Mouse (Mus musculus) hindbrain, embryonic 10.5 days (tissue): ENCODE measurements around the gene Alkal2. TPM values are rescaled to one million over a fixed set of nuclear protein-coding genes. Genes with fewer than 3 reads are reported as not detected.

Experiments used
- DNase-seq: peaks from one replicate; pipeline ENCODE4 v3.0.0-alpha.2; 2017; ENCODE audit warnings: low spot score
- H3K27ac ChIP-seq: fragments of 300-500 bp; sonication (generic); 2 replicates; pipeline ENCODE4 v1.5.1; 2016; ENCODE audit warnings: mild to moderate bottlenecking, moderate library complexity
- H3K27me3 ChIP-seq: fragments of 300-500 bp; sonication (generic); 2 replicates; pipeline ENCODE4 v1.6.1; 2016; ENCODE audit warnings: mild to moderate bottlenecking; ENCODE audit not compliant: poor library complexity, insufficient read depth, severe bottlenecking
- H3K36me3 ChIP-seq: fragments of 300-500 bp; sonication (generic); 2 replicates; pipeline ENCODE4 v1.6.1; 2016; ENCODE audit warnings: mild to moderate bottlenecking, moderate library complexity
- H3K4me1 ChIP-seq: fragments of 300-500 bp; sonication (generic); replicated peaks from 2 replicates; pipeline ENCODE4 v1.6.1; 2016; ENCODE audit warnings: mild to moderate bottlenecking
- H3K4me3 ChIP-seq: fragments of 300-500 bp; sonication (generic); 2 replicates; pipeline ENCODE4 v1.5.1; 2016; ENCODE audit warnings: mild to moderate bottlenecking, moderate library complexity
- H3K9me3 ChIP-seq: fragments of 300-500 bp; sonication (generic); 2 replicates; pipeline ENCODE4 v1.6.1; 2016; ENCODE audit warnings: mild to moderate bottlenecking, moderate library complexity
- WGBS: fragments of 180-500 bp; shearing (Covaris S2); methylation state at CpG from one replicate; pipeline ENCODE4 v1.1.7; 2016; 5-methylcytosine and 5-hydroxymethylcytosine counted together
- polyA plus RNA-seq: library from polyadenylated mRNA; unstranded; fragments of >200 nt; fragmentation: Nextera tagmentation; extraction: Ambion mirVana; gene quantifications from 2 replicates; pipeline ENCODE4 v1.2.1, GENCODE M21; 2016

Alkal2 gene
- 1.2 and 2.0 TPM in 2 replicates for polyA plus RNA-seq

DNA sequence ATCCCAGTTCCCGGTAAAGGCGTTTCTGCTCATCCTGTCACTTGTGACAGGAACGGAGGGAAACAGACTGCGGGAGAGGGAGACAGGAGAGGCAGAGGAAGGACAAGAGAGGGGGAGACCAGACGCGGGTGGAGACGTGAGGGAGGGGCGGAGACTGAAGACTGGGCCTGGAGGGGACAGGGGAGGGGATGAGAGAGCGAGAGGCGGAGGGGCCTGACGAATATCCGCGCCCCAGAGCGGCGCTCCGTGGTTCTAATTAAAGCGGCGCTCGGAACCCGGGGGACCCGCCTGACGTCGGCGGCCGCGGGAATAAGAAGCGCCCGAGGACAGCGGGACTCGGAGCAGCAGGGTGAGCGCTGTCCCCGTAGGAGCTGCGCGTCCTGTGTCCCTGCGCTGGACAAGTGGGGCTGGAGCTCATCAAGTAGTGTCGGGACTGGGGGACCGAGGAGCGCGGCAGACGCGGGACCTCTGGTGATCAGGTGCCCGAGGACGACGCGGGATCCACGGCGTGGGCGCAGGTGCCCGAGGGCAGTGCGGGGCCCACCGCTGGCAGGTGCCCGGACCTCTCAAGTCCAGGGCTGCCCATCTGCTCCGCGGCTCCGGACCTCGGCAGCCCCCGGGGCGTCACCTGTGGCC lies at the start of gene Alkal2:
Alkal2 (plus strand) TSS at position 337 of the 636 bp plus-strand sequence.
- DNase-seq = peak; percentile 47
- peak within 1 kb of the TSS; percentile 5; the same call in 1 of the 2 replicates for H3K27ac ChIP-seq
- no peaks in the 10 kb centered on the region for H3K9me3 ChIP-seq
- H3K4me1 ChIP-seq = peaks cover 14% of the 10 kb centered on the region
- under 1% methylated on average over 58 of the region's 58 CpGs for WGBS
- peak within 1 kb of the TSS; percentile 61 for H3K4me3 ChIP-seq
- H3K36me3 ChIP-seq = no peaks in the 10 kb centered on the region
- H3K27me3 ChIP-seq = peaks cover 63% of the 10 kb centered on the region

DNA sequence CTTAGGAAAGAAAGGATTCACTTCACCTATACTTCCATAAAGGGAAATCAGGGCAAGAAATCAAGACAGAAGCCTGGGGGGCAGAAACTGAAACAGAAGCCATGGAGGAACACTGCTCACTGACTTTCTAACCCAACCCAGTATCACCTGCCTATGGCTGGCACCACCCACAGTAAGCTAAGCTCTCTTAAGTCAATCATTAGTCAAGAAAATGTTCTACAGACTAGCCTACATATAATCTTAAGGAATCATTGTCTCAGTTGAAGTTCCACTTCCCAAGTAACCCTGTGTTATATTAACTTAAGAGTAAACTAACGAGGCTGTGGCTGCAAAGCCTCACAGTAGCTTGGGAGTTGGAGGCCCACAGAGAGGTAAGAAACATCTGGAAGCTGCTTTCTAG lies 35.6 kb upstream of the Alkal2 start:
- Histone ChIP-seq H3K27me3 (no peaks in the 10 kb centered on the region), H3K27ac (no peak overlapping the region), H3K4me3 (no peak overlapping the region), H3K4me1 (no peaks in the 10 kb centered on the region), H3K9me3 (no peaks in the 10 kb centered on the region), H3K36me3 (no peaks in the 10 kb centered on the region)
- DNase-seq = no peak
- 73% methylated on average over 1 of the region's 1 CpGs for WGBS

DNA sequence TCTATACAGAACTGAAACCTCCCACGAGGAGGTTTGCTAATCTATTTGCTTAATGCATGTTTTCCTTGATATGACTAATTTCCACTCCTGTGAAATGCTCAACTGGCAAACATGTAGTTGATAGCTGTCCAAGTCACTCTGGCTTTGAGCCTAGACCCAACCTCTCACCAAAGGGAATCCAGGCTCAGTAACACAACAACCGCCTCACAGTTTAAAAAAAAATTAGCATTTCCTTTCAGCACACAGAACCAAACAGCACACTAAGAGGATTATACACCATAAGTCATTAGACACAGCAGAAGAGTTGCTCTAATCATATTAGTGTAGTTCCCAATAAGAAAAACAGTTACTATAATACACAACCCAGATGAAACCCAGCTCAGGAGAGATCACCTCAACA lies 33.2 kb upstream of the Alkal2 start:
- no peaks in the 10 kb centered on the region for H3K27me3 ChIP-seq
- no peak for DNase-seq
- no peaks in the 10 kb centered on the region for H3K9me3 ChIP-seq
- H3K4me1 ChIP-seq = no peaks in the 10 kb centered on the region
- 85% methylated on average over 2 of the region's 2 CpGs for WGBS
- no peaks in the 10 kb centered on the region for H3K36me3 ChIP-seq
- no peak overlapping the region for H3K4me3 ChIP-seq
- no peak overlapping the region for H3K27ac ChIP-seq

DNA sequence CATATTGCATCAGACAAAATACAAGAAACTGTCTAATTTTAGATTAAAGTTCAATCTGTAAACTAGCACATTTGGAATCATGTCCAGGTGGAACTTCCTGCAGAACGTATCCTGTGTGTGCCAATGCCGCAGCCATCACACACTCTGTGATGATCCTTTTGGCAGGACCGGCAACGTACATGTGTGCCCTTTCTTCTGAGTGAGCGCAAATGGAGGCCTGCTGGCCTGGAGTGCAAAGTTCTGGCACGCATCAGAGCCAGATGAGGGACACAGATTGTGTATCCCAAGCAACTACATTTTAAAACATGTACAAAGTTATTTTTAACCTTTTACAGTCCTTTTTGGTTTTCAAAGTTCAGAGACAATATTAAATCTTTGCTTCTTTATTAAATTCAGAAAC lies 32.3 kb upstream of the Alkal2 start:
- Histone ChIP-seq H3K27ac (no peak overlapping the region), H3K9me3 (no peaks in the 10 kb centered on the region), H3K36me3 (no peaks in the 10 kb centered on the region), H3K27me3 (no peaks in the 10 kb centered on the region), H3K4me1 (no peaks in the 10 kb centered on the region), H3K4me3 (no peak overlapping the region)
- 92% methylated on average over 6 of the region's 6 CpGs for WGBS
- no peak for DNase-seq

DNA sequence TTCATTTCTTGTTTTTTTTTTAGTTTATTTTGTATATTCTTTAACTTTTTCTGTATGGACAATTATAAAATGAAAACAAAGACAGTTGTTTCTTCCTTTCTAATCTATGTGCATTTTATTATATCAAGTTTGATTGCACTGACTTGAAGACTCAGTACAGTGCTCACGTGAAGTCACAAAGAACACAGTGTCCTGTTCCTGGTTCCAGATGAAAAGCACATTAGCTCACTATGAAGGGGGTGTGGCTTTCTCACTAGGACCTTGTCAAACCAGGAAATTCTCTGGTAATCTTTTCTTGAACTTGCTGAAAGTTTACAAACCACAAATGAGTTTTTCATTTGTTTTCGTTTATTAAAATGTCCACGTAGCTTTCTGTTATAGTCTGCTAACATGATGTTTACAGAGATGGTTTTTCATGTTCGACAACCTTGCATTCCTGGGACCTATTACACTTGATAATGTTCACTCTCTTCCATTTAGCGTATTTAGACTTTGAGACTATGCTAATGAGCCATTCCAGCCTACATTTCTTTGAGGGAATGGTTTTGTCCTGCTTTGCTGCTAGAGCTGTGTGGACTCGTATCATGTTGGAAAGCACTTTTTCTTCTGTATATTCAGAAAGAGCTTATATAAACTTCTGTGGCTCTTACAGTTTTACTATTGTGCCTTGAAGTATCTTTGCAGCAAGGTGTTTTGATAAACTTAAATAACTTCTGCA lies 28.5 kb upstream of the Alkal2 start:
- Histone ChIP-seq H3K27ac (no peak overlapping the region), H3K9me3 (no peaks in the 10 kb centered on the region)
- WGBS = 85% methylated on average over 6 of the region's 6 CpGs

DNA sequence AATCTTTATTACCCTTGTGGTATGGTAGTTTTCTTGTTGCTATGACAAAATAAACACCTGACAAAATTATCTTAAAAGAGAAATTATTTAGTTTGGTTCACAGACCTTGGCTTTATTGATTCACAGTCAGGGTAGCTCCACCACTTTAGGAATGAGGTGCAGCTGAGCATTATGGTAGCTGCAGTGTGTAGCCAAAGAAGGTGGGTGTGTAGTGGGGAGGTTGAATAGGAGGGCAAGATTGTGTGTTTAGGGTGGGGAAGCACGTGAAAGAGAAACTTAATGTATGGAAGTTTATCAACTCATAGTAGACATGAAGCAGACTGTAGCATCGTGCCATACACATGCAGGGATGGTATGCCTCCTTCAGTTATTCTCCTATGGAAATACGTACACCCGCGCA lies 27.9 kb upstream of the Alkal2 start:
- H3K4me1 ChIP-seq = no peaks in the 10 kb centered on the region
- H3K36me3 ChIP-seq = no peaks in the 10 kb centered on the region
- no peaks in the 10 kb centered on the region for H3K9me3 ChIP-seq
- 91% methylated on average over 5 of the region's 5 CpGs for WGBS
- H3K4me3 ChIP-seq = no peak overlapping the region
- DNase-seq = no peak
- no peaks in the 10 kb centered on the region for H3K27me3 ChIP-seq
- H3K27ac ChIP-seq = no peak overlapping the region

More for the DNA sequence above, 28.5 kb upstream of the Alkal2 start:
- no peak for DNase-seq
- Histone ChIP-seq H3K4me1 (no peaks in the 10 kb centered on the region), H3K27me3 (no peaks in the 10 kb centered on the region), H3K4me3 (no peak overlapping the region), H3K36me3 (no peaks in the 10 kb centered on the region)

DNA sequence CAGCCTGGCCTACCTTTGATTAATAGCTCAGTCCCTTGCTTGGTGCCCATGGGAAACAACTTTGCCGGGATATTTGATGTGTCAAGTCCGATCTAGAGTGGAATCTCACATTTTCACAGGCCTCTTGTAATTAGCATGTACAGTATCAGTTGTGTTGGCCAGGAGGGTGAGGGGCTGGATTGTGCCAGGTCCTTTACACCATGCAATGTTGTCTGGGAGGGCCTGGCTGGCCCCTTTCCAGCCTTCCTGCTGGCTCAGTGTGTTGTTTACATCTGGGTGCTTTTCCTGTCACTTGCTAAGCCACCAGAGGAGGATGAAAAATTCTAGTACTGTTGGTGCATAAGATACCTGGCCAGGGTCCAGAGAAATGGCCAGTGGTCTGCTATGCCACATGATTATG lies 19.8 kb upstream of the Alkal2 start:
- Histone ChIP-seq H3K36me3 (no peaks in the 10 kb centered on the region), H3K4me1 (no peaks in the 10 kb centered on the region), H3K27me3 (no peaks in the 10 kb centered on the region), H3K27ac (no peak overlapping the region), H3K9me3 (no peaks in the 10 kb centered on the region), H3K4me3 (no peak overlapping the region)
- 87% methylated on average over 2 of the region's 2 CpGs for WGBS
- DNase-seq = no peak

DNA sequence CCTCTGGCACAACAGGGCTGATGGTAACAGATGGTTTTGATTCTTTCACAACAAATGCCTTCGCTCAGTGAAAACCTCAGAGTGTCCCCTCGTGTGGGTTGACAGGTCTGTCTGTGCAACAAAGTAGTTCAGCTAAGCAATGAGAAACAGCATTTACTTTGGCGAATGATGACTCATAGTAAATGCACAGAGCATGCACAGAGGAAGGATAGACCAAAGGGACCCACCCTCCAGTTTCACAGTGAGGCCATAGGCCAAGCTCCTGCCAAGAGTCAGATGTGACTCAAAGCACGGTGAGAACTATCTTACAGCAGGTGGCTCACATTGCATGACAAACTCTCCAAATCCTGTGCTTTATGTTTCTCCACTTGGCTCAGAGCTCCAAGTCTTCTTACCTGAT lies 18.3 kb upstream of the Alkal2 start:
- Histone ChIP-seq H3K36me3 (no peaks in the 10 kb centered on the region), H3K4me1 (no peaks in the 10 kb centered on the region), H3K4me3 (no peak overlapping the region), H3K9me3 (no peaks in the 10 kb centered on the region), H3K27me3 (no peaks in the 10 kb centered on the region), H3K27ac (no peak overlapping the region)
- DNase-seq = no peak
- 79% methylated on average over 4 of the region's 4 CpGs for WGBS

DNA sequence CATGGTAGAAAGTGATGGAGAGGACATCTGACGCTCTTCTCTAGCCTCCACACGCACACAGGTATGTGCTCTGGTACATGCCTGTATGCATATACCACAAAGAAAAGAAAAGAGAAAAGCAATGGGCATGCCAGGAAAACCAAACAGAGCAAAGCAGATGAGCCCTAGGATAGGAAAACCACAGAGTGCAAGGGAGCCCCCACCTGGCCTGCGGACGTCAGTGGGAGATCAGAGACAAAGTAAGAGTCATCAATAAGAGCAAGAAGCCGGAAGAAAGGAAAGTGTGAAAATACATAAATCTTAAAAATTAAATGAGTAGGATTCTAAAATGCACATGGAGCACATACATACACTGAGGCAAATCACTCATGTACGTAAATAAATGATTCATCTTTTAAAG lies 4.7 kb upstream of the Alkal2 start:
- Histone ChIP-seq H3K4me3 (no peak overlapping the region), H3K36me3 (no peaks in the 10 kb centered on the region), H3K27me3 (peaks cover 34% of the 10 kb centered on the region), H3K27ac (no peak overlapping the region), H3K4me1 (peaks cover 9% of the 10 kb centered on the region; the same call in 1 of the 2 replicates), H3K9me3 (no peaks in the 10 kb centered on the region)
- WGBS = 69% methylated on average over 6 of the region's 6 CpGs
- DNase-seq = no peak

DNA sequence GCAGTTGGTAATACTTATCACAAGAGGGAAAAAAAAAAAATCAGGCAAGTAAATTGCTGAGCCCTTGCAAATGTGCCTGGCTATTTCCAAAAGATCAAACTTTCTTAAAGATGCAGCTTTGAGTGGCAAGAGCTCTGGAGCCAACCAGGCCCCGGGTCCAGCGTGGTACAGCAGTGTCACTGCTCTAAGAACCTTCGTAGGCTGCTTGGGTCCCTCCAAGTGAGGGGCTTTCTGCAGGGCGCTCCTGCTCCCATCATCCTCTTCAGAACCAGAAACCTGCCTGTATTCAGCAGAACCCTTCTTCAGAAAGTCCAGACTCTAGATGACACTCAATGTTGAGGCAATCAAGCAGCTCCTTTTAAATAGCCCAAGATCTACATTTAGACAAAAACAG lies 533 bp upstream of the Alkal2 start:
- Histone ChIP-seq H3K4me1 (peaks cover 14% of the 10 kb centered on the region), H3K4me3 (peak overlapping the region; percentile 61), H3K9me3 (no peaks in the 10 kb centered on the region), H3K27me3 (peaks cover 63% of the 10 kb centered on the region), H3K27ac (no peak overlapping the region), H3K36me3 (no peaks in the 10 kb centered on the region)
- DNase-seq = no peak
- 20% methylated on average over 4 of the region's 4 CpGs for WGBS

DNA sequence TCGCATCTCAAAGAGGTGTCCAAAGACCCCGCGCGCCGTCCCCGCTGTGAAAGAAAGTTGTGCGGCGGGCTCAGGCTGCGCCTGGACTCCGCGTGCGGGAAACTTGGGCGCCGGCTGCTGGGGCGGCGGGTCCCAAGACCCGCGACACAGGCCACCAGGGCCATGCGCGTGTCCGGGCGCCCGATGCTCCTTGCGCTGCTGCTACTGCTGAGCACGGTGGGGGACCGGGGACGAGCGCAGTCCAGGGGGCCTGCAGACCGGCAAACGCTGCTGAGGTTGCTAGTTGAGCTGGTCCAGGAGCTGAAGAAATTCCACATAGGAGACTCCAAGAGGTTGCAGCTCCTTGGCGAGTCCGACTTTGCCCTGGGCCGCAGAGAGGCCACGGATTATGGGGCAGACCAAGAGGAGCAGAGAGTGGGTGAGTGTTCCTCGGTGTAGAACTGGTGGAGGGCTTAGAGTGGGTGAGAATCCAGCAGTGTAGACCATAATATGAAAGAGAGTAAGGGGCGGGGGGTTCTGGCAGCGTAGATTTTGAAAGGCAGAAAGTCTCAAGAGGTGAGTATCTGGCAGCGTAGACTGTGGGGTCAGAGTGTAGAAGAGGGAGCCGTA lies 604 bp downstream of the Alkal2 start:
- Histone ChIP-seq H3K27ac (peak overlapping the region; percentile 5; the same call in 1 of the 2 replicates), H3K27me3 (peaks cover 63% of the 10 kb centered on the region)
- DNase-seq = no peak

DNA sequence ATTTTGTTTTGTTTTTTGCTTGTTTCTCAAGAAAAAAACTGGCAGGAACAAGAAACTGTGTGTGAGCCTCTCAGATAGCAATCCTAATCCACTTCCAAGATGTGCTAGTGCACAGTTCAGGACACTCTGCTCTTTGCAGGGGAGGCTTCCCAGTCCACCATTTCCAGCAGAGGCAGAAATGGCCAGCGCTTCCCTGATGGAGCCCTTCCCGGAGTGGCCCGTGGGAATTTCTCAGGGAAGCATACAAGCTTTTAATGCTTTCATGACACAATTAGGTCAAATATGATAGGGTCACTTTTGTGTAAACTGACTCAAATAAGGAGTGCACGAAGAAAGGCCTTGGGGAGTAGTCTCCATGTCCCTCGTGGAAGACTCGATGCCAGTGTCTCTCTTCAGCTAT lies 1.8 kb downstream of the Alkal2 start:
- peaks cover 60% of the 10 kb centered on the region for H3K27me3 ChIP-seq
- no peak for DNase-seq
- H3K4me3 ChIP-seq = no peak overlapping the region
- no peak overlapping the region for H3K27ac ChIP-seq
- no peaks in the 10 kb centered on the region for H3K9me3 ChIP-seq
- peaks cover 14% of the 10 kb centered on the region for H3K4me1 ChIP-seq
- H3K36me3 ChIP-seq = no peaks in the 10 kb centered on the region
- 83% methylated on average over 6 of the region's 6 CpGs for WGBS

More for the DNA sequence above, 604 bp downstream of the Alkal2 start:
- H3K4me3 ChIP-seq = peak overlapping the region; percentile 61
- no peaks in the 10 kb centered on the region for H3K9me3 ChIP-seq
- WGBS = 8% methylated on average over 39 of the region's 39 CpGs
- no peaks in the 10 kb centered on the region for H3K36me3 ChIP-seq
- H3K4me1 ChIP-seq = peaks cover 14% of the 10 kb centered on the region

DNA sequence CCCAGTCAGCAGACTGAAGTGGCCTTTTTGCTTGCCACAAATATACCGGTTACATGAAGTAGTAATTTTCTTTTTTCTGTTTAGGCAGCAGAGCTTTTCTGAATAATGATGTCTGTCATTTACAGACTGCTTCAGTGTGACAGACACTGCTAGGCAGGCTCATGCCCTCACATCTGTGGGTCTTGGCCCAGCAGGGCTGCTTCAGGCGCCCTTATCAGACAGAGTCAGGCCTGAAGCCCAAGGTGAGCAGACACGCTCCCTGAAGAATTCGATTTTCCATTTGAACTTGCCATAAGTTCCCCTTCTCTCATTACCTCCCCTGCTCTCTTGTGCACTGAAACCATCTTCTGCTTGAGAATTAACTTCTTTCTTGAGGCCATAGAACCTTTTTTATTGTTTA lies 3.9 kb downstream of the Alkal2 start:
- H3K27me3 ChIP-seq = peaks cover 44% of the 10 kb centered on the region
- WGBS = 81% methylated on average over 4 of the region's 4 CpGs

More for the DNA sequence above, 3.9 kb downstream of the Alkal2 start:
- Histone ChIP-seq H3K4me3 (no peak overlapping the region), H3K4me1 (peaks cover 14% of the 10 kb centered on the region), H3K36me3 (no peaks in the 10 kb centered on the region), H3K9me3 (no peaks in the 10 kb centered on the region), H3K27ac (no peak overlapping the region)
- DNase-seq = no peak
